Comparison of ENCODE assay signal across 21 mouse cellular contexts in genomic region chr3:37914136-37914535, GRCm38 (mm10).
DNase-seq lines count a peak whose midpoint lies in the region; ATAC-seq and TF ChIP-seq lines count a peak whose summit lies in the region.
"Had no signal": no experiment of that assay in that cellular context is flagged by ENCODE, and none has a peak within 500 bp of the region (broad histone marks: within the 10 kb centered on the region; RNA-seq: fewer than 3 reads in every experiment).

No protein-coding gene starts in this region.

- H3K4me1 ChIP-seq in intestine, embryonic 14.5 days (replicated peaks; ENCODE audit: control insufficient read depth, insufficient read depth, low read length) = peaks cover 15% of the 10 kb centered on the region; the same call in 1 of the 2 replicates
- H3K4me1 ChIP-seq in intestine, embryonic 15.5 days (replicated peaks) = peaks cover 5% of the 10 kb centered on the region; the same call in 1 of the 2 replicates
- H3K4me1 ChIP-seq in midbrain, embryonic 11.5 days (ENCODE audit: control insufficient read depth, insufficient read depth, low read length) = no peaks in the 10 kb centered on the region; the same call in 1 of the 2 replicates
- H3K4me1 ChIP-seq in midbrain, postnatal 0 days (ENCODE audit: insufficient read depth, low read length) = no peaks in the 10 kb centered on the region

- no peak overlapping the region for H3K9ac ChIP-seq in intestine, embryonic 14.5 days (ENCODE audit: low read length)
- no peak overlapping the region for H3K9ac ChIP-seq in intestine, embryonic 15.5 days
- H3K9ac ChIP-seq in midbrain, embryonic 11.5 days (ENCODE audit: low read length) = no peak overlapping the region
- no peak overlapping the region for H3K9ac ChIP-seq in midbrain, postnatal 0 days (replicated peaks; ENCODE audit: low read length, poor library complexity, severe bottlenecking)

- H3K9me3 ChIP-seq in intestine, embryonic 14.5 days (ENCODE audit: control insufficient read depth, low read length) = no peaks in the 10 kb centered on the region
- no peaks in the 10 kb centered on the region for H3K9me3 ChIP-seq in intestine, embryonic 15.5 days
- no peaks in the 10 kb centered on the region for H3K9me3 ChIP-seq in midbrain, embryonic 11.5 days (ENCODE audit: control insufficient read depth, low read length)
- no peaks in the 10 kb centered on the region for H3K9me3 ChIP-seq in midbrain, postnatal 0 days (ENCODE audit: low read length)
- H3K9me3 ChIP-seq: G1E had no signal

- H3K27me3 ChIP-seq in intestine, embryonic 14.5 days (replicated peaks; ENCODE audit: control insufficient read depth, insufficient read depth, low read length) = no peaks in the 10 kb centered on the region
- H3K27me3 ChIP-seq in intestine, embryonic 15.5 days (replicated peaks) = no peaks in the 10 kb centered on the region
- no peaks in the 10 kb centered on the region for H3K27me3 ChIP-seq in midbrain, embryonic 11.5 days (ENCODE audit: control insufficient read depth, insufficient read depth, low read length)
- H3K27me3 ChIP-seq in midbrain, postnatal 0 days (ENCODE audit: insufficient read depth, low read length) = no peaks in the 10 kb centered on the region
- H3K27me3 ChIP-seq: CH12.LX, Patski had no signal

- H3K4me3 ChIP-seq in intestine, embryonic 14.5 days (ENCODE audit: low read depth, low read length) = no peak overlapping the region
- no peak overlapping the region for H3K4me3 ChIP-seq in intestine, embryonic 15.5 days (replicated peaks)
- no peak overlapping the region for H3K4me3 ChIP-seq in midbrain, embryonic 11.5 days (ENCODE audit: low read depth, low read length)
- H3K4me3 ChIP-seq in midbrain, postnatal 0 days (ENCODE audit: low read depth, low read length) = no peak overlapping the region

- no peak for ATAC-seq in intestine, embryonic 14.5 days (replicated peaks; ENCODE audit: low FRiP score, low TSS enrichment, low read depth)
- ATAC-seq in intestine, embryonic 15.5 days = no peak
- ATAC-seq in midbrain, embryonic 11.5 days (ENCODE audit: low FRiP score) = no peak
- no peak for ATAC-seq in midbrain, postnatal 0 days (ENCODE audit: low FRiP score)
- ATAC-seq: activated CD4-positive, CD25-positive, alpha-beta regulatory T cell, adult 4 months; CD4-positive, CD25-positive, alpha-beta regulatory T cell, adult 4 months; Patski had no signal

- DNase-seq in heart, adult 11 months = peak; percentile 74
- no peak for DNase-seq in heart, postnatal 36 days
- DNase-seq in intestine, embryonic 14.5 days (ENCODE audit: low spot score) = peak; percentile 16
- peak; percentile 79 for DNase-seq in midbrain, embryonic 11.5 days (ENCODE audit: low spot score, missing footprints)
- no peak for DNase-seq in midbrain, postnatal 0 days (ENCODE audit: low spot score)
- DNase-seq: adrenal gland, adult 2 months; adrenal gland, adult 8-10 months; adrenal gland, postnatal 10 days; adrenal gland, postnatal 14 days; adrenal gland, postnatal 25 days; adrenal gland, postnatal 36 days; B cell, adult 2 months; cerebellum, adult 11 months; cerebellum, adult 11-12 months; cerebellum, adult 18-20 months had no signal

- no peak overlapping the region for H3K4me2 ChIP-seq in intestine, embryonic 14.5 days (ENCODE audit: low read length)
- no peak overlapping the region for H3K4me2 ChIP-seq in intestine, embryonic 15.5 days (replicated peaks)
- H3K4me2 ChIP-seq in midbrain, embryonic 11.5 days = no peak overlapping the region
- no peak overlapping the region for H3K4me2 ChIP-seq in midbrain, postnatal 0 days (ENCODE audit: low read depth, low read length, poor library complexity, severe bottlenecking)

- WGBS in intestine, embryonic 14.5 days = 90% methylated on average over 2 of the region's 2 CpGs
- WGBS in intestine, embryonic 15.5 days = 85% methylated on average over 2 of the region's 2 CpGs
- 90% methylated on average over 2 of the region's 2 CpGs for WGBS in midbrain, embryonic 11.5 days
- 92% methylated on average over 2 of the region's 2 CpGs for WGBS in midbrain, postnatal 0 days

- TF ChIP-seq CTCF in midbrain, postnatal 0 days (IDR thresholded peaks at IDR 0.05) = no peak

- no peaks in the 10 kb centered on the region for H3K36me3 ChIP-seq in intestine, embryonic 14.5 days (ENCODE audit: control insufficient read depth, insufficient read depth, low read length)
- H3K36me3 ChIP-seq in intestine, embryonic 15.5 days = no peaks in the 10 kb centered on the region
- no peaks in the 10 kb centered on the region for H3K36me3 ChIP-seq in midbrain, embryonic 11.5 days (ENCODE audit: control insufficient read depth, insufficient read depth, low read length)
- H3K36me3 ChIP-seq in midbrain, postnatal 0 days (ENCODE audit: insufficient read depth, low read length) = no peaks in the 10 kb centered on the region
- H3K36me3 ChIP-seq: G1E had no signal

- H3K27ac ChIP-seq in intestine, embryonic 14.5 days (ENCODE audit: low read depth) = no peak overlapping the region
- H3K27ac ChIP-seq in intestine, embryonic 15.5 days = no peak overlapping the region
- no peak overlapping the region for H3K27ac ChIP-seq in midbrain, embryonic 11.5 days (ENCODE audit: low read depth, low read length)
- no peak overlapping the region for H3K27ac ChIP-seq in midbrain, postnatal 0 days (ENCODE audit: low read depth, low read length)

- intact Hi-C loops in heart, postnatal 36 days (cut with DNase I) = no loop called here

Comparison
In these comparisons a context has a peak if more than half of its experiments do, and no peak if none do; other contexts are left out.
1. DNase-seq: peak in heart, adult 11 months (single experiment), intestine, embryonic 14.5 days (single experiment) and midbrain, embryonic 11.5 days (single experiment); none in heart, postnatal 36 days (0 of 2) and midbrain, postnatal 0 days (single experiment).